Mouse (Mus musculus) left cerebral cortex, adult 9 months (tissue): Measurements from ENCODE around the gene Dnajb4.

Source experiments
- DNase-seq, 2 experiments: peaks; one replicate each; pipeline ENCODE4 v3.0.0; 2022; ENCODE audit warnings: low spot score in 2 of 2

Dnajb4 gene

DNA sequence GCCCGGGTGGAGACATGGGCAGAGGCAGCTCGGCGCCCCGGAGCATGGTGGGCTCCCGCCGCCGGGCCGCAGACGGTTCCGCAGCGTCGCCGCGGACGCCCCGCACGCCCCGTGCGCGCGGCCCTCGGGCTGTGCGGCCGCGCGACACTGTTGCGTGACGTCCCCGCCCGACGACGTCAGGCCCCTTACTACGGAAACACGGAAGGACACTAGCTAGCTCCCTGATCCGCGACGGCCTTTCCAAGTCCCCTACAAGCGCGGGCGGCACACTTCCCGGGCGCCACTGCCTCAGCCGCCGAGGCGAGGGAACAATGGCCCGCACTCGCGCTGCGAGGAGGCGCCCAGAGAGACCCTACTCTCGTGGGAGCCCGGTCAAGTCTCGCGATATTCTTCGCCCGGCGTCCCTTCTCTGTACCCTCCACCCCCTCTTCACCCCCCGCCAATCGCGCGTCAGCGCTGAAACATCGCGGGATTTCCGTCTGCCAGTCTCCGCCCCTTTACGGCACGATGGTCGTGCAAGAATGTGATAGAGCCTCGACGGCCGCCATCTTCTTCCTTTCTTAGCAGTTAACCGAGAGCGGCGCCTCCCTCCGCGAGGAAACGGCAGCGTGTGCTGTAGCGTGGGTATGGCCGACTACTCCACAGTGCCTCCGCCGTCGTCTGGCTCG is at the start of gene Dnajb4, which contains the start of gene Fubp1:
TSS of gene Dnajb4 (minus strand) at position 336 of the 668 bp plus-strand sequence.
TSS of gene Fubp1 (plus strand) at position 456 of the 668 bp plus-strand sequence.
- DNase-seq = peak; percentile 98 to 99

DNA sequence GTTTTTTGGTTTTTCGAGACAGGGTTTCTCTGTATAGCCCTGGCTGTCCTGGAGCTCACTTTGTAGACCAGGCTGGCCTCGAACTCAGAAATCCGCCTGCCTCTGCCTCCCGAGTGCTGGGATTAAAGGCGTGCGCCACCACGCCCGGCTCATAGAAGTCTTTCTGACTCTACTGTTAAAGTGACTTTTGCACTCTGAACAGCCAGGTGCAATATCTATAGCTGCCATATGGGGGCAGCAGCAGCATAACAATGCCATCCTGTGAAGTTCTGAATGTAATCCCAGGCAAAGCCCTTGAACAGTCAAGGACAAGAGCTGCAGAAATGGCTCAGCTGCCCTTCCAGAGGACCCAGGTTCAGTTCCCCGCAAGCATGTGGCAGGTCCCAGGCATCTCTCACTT is 49.3 kb upstream of the Dnajb4 start:
- peak in 1 of 2 experiments; percentile 82 for DNase-seq

DNA sequence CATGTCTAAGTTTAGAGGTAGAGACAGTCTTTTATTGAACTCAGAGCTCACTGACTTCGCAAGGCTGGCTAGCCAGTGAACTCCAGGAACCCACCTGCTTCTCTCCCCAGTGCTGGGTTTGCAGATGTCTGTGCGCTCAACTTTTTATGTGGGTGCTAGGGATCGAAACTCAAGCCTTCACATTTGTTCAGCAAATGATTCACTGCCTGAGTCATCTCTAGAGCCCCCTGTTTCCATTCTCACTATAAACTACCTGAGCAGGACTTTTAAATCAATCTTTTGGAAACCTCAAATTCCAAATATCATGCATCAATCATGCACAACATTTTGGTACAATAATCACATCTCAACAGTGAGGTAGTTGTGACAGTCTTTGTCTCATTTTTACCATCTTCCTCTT is 47.4 kb upstream of the Dnajb4 start:
- DNase-seq = no peak

DNA sequence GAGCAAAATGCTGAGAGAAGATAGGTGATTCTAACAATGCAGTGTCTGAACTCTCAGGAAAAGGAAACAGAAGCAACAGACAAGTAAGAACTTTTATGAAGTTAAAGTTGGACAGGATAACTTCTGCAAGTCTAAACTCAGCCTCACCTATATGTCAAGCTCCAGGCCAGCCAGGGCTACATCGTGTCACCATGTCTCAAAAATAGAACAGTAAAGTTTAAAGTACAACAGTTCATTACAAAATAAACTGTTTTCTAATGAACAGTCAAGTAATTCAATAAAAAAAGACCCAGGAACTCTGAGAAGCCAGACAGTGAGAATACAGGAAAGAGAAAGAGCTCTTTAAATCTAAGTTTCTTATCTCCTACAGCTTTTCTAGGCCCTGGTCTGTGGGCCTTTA is 40.4 kb upstream of the Dnajb4 start:
- DNase-seq = no peak

DNA sequence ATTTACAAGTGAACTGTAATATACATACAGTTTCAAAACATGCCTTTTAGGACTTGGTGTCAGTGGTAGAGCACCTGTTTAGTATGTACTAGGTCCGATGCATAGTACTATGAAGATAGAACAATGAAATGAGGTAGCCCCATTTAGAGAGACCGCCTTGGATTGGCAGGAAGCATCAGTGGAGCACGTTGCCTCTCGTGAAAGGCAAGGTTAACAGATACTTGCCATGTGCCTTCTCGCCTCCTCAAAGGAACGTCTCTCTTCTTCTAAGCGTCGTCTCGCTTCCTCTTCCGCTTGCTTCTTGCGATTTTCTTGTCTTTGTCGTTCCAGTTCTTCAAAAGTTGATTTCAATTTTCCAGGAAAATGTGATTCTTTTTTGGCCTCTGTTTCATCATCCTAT is 37.6 kb upstream of the Dnajb4 start:
- no peak for DNase-seq

DNA sequence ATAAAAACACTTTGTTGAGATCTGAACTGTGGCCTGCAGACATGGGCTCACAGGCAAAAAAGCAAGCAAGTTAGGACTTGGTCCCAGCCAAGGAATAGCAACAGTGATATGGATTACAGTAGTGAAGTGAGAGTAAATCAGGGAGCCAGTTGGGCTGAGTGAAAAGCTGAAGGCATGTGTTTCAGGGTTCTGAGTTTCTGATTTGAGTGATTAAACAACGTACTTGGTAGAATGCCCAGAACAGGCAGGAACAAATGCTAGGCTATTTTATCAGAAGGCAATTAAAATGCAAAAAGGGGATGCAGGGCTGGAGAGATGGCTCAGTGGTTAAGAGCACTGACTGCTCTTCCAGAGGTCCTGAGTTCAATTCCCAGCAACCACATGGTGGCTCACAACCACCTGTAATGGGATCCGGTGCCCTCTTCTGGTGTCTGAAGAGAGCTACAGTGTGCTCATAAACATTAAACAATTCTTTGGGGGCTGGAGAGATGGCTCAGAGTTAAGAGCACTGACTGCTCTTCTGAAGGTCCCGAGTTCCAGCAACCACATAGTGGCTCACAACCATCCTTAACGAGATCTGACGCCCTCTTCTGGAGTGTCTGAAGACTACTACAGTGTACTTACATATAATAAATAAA is 35.3 kb upstream of the Dnajb4 start:
- DNase-seq = no peak

DNA sequence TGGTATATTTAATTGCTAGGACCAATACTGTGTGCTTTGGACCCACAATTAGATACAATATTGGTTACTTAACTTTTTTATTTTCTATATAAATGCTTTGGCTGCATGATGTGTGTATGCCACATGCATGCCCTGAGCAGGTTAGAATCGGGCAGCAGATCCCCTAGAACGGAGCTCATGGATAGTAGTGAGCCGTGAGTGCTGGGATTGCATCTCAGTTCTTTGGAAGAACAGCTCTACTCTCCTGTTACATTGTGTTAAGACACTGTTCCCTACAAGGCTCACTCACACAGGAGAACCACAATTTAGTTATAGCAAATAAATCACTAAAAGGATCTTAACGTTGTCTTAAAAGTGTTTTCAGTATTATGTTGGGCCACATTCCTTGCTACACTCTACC is 33.2 kb upstream of the Dnajb4 start:
- no peak for DNase-seq

DNA sequence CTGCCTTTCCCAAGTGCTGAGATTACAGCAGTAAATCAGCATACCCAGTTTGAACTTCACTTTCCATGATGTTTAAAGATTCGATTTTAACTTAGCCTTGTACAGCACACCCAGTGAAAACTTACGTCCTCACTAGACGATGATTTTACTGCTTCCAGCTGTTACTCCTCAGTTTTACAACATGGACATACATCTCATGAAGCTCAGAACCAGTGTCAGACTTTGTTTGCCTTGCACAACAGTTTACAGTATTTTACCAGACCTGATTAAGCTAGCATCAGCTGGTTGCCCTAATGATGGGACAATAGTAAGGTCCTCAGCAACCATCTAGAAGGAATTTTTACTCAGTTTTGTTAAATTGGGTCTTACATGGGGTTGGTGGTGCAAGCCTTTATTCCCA is 31.0 kb upstream of the Dnajb4 start:
- DNase-seq = no peak

DNA sequence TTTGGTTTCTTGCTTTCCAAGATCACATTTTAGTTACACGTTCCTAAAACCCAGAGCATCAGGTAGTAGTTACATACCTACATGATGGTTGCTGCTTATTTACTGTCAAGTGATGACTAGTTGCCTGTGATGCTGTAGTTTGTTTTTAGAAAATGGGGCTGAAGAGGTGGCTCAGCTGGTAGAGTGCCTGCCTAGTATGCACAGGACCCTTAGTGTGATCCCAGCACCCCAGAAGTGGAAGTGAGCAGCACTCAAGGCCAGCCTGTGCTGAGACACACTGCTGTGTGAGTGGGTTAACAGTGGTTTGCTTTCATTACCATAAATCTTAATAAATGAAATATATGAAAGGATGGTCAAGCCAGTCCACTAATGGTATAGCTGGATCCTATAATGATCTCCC is 29.5 kb upstream of the Dnajb4 start:
- DNase-seq = no peak

DNA sequence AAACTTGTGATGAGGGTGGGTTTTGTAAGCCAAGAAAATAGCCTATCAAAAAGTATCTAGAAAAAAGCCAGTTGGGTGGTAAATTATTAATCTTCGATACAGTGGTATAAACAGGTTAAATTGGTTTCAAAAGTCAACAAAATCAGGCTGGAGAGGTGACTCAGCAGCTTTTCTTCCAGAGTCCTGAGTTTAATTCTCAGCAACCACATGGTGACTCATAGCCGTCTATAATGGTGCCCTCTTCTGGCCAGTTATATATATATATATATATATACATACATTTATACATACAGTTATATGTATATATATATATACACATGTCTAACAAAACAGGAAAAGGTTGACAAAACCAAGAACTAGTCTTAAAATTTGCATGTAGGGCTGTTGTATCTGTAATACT is 28.7 kb upstream of the Dnajb4 start:
- DNase-seq = no peak

DNA sequence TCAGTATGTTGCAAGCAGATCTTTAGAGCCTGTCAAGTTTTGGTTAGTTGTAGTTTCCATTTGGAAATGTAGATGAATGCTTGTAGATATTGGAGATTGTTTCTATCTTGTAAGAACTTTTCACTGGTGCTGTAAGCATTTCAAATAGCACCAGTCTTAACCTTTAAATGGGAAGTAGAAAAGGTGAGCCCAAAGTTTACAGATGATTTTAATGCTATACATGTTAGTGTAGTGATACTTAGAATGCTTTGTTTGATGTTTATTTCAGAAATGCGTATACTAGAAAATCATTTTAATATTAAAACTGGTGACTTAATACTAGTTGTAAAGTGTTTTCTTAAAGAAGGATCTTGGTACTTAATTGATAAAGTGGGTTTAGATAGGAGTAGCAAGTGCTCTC is 25.7 kb upstream of the Dnajb4 start:
- DNase-seq = no peak

DNA sequence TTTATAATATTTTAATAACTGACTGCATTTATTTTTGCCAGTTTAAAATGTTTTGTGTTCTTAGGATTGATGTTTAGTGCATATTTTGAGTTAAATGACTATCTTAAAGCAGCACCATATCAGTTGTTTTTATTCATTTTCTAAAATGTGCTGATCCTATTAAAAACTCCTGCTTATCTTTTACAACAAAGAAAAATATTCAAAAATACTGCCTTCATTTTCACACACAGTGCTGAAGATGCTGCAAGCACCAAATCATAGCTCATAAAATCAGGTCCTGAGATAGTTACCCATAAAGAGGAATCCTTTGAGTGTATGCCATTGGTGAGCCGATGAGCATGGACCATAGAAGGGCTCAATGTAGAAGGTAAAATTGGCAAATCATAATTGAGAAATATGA is 25.1 kb upstream of the Dnajb4 start:
- DNase-seq = no peak

DNA sequence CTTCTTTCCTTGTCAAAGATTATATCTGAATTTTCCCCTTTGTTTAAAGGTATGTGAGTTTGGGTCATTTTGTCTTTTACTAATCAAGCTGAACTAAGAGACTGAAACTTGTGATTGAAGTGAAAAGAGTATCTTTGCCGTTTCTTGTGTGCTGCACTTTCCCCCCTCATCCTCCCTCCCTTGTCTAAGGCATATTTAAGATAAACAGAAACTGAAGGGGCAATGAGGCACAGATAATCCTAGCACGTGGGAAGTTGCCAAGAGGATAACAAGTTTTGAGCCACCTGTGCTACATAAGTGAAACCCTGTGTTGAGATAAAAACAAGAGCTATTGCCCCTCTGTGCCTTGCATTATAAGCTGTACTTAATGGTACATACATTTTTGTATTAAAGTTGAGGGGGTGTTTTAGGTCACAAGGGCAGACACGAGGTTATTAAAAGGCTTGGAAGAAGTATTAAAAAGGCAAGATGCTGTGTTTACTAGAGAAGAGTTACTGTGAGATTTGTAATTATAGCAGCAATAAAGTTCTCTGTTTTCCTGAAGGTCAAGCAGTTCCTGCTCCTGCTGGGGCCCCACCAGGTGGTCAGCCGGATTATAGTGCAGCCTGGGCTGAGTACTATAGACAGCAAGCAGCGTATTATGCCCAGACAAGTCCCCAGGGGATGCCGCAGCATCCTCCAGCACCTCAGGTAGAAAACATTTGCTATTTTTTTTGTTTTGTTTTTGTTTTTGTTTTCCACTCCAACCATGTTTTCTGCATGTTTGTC is 21.4 kb upstream of the Dnajb4 start:
- no peak for DNase-seq

DNA sequence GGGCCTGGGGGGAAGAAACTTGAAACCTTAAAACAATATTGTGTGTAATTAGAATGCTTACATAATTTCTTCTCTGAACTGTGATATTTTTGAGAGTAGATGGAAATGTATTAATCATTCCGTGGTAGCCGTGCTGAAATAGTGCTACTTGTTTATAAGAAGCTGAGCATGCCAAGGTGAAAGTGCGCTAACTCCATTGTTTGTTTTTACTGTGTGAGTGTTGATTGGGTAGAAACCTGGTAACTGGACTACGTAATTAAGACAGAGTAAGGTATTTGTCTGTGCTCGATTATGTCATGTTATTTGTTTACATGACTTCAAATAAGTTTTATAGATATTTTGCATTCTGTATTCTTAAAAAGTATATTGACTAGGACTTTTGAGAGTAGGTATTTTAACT is 19.2 kb upstream of the Dnajb4 start:
- DNase-seq = no peak

DNA sequence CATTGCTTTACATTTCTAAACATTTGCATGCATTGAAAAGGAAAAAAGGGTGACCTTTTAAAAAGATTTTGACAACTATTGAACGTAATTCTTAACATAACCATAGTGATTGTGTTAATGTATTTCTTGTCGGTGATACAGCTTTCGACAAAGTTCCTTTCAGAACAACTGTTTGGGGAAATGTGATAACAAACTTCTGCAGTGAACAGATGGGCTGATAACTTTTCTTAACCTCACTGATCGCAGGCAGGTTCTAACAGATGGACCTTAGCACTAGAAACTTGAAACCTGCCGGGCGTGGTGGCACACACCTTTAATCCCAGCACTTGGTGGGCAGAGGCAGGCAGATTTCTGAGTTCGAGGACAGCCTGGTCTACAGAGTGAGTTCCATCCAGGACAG is 18.7 kb upstream of the Dnajb4 start:
- no peak for DNase-seq

DNA sequence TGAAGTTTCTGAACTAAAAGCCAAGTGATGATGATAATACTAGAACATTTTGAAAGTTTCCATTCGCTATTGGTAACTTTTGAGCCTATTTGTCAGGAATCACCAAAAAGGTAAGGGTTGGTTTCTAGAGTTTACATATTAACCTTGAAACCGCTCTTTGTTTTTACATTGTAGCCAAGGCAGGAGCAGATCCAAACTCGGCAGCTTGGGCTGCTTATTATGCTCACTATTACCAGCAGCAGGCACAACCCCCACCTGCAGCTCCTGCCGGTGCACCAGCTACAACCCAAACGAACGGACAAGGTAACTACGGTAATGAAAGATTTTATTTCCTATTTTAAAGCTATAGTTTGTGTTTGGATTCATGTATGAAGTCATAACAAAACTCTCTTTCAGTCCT is 15.8 kb upstream of the Dnajb4 start:
- DNase-seq = no peak

DNA sequence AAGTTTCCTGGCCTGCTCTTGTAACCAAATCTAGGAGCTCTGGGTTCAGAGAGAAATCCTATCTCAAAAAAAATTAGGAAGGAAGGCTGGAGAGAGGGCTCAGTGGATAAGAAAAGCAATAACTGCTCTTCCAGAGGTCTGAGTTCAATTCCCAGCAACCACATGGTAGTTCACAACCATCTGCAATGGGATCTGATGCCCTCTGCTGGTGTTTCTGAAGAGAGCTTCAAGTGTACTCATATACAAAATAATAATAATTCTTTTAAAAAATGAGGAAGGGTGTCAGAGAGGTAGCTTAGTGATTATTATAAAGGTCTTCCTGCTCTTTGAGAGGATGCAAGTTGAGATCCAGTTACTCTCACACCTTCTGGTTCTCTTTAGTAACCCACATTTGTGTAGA is 14.8 kb upstream of the Dnajb4 start:
- DNase-seq = no peak

DNA sequence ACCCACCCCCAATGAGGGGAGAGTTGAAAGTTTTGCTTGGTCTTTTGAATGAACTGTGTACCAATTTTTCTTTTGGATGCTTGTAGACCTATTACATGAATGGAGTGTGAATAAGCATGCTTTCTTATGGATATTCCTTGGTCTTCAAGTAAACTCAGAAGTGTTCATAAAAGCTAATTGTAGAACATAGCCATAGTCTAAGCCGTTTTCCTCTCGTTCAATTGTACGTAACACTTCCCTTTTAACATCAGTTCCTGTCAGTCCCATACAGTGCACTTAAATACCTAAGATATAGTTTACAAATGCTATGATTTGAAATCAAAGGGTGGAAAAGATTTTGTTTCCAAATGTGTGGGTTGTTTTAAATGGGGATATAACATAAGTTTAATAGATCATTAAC is 3.3 kb upstream of the Dnajb4 start:
- no peak for DNase-seq

DNA sequence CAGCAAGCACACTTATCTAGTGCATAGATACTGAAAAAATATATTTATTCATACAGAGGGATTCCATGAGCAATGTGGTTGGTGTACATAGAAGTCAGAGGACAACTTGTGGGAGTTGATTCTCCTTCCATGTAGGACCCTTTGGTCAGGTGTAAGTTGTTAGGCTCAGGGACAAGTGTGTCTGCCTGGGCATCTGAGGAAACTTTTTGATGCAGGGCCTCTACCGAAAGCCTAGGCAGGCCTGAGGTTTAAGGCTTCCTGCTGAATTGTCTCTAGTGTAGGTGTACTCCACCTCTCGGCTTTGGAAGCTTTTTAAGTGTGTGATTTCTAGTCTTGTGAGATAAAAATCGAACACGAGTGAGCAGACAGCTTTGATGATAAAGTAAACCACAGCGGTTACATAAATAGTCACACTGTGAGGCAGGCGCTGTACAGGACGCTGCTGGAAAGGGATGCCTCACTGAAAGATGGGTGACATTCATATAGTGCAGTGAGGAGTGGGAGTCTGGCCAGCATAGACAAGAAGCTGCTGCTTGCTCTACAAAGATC is 1.7 kb upstream of the Dnajb4 start:
- DNase-seq = no peak

DNA sequence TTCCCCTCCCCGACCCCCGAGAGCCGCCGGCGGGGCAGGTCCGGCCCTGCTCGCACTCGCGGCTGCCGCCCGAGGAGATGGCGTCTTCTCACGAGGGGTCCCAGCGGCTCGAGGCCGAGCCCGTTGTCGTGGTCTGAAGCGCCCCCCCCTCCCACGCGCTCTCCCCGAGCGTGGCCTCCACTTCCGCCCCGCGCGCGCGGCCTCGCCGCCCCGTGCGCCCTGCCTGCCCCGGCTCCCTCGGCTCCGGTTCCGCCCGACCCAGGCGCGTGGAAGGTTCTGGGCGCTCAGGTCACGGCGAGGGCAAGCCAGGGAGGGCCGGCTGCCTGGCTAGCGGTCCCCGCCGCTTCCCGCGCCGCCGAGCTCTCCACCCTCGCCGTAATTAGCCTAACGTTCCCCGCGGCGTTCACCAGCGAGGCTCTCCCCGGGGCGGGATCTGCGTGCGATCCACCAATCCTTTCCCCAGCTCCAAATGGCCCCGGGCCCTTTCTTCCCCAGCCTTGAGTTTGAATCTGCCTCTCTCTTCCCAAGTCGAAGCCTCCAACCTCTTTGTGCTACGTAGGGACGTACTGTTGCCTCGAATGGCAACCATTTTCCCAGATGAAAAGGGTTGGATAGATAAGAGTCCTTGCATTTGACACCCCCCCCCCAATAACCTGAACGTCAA is 758 bp upstream of the Dnajb4 start:
- peak in 1 of 2 experiments; percentile 63 for DNase-seq

DNA sequence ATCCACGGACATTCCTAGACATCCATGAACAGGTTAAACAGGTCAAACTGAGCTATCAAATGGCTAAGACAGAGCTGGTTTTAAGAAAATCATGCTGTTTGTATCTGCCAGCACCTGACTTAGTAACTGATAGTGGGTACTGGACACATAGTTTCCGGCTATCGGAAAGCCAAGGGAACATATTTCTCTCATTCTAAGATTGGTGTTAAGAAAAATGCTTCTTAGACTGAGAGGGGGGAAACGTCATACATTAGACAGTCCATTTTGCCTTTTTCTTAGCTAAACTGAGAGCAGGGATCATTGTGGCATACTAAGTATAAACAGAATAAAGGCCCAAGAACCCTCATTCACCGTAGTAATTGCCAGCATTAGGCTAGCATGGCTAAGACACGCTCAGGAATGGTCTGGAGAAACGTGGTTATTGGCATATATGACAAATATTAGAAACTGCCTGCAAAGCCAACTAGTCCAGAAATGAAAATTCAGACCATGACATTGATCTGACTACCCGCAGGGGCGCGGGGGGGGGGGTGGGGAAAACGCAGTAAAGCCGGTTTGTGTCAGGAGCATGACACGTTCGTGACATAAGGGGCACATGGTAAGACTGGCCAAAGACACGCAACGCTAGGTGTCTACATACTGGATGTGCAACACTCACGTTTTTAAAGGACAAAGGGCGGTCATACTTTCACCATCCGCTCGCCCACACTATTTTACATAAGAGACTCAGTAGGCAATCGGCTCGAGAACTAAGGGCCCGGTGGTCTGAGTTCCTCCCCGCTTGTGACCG is 730 bp downstream of the Dnajb4 start:
- DNase-seq = peak in 1 of 2 experiments; percentile 14
